Mouse (Mus musculus) embryonic facial prominence, embryonic 14.5 days (tissue): ENCODE results near the gene Tgfbr3. TPM values are rescaled to one million over a fixed set of nuclear protein-coding genes. Genes with fewer than 3 reads are reported as not detected.
A peak's percentile ranks its signal among the peaks of the same experiment; 100 is the strongest.

Experiments used
- ATAC-seq: fragments of 200-750 bp; cut with Nextera tagmentation; 2 replicates; pipeline ENCODE4 v1.8.0; 2017; ENCODE audit warnings: low read depth, moderate number of reproducible peaks, moderate TSS enrichment
- DNase-seq: peaks from one replicate; pipeline ENCODE4 v3.0.0-alpha.2; 2015; ENCODE audit warnings: low spot score
- H3K27ac ChIP-seq: fragments of 300-500 bp; sonication (generic); replicated peaks from 2 replicates; pipeline ENCODE4 v1.5.1; 2014; ENCODE audit warnings: low read depth, mild to moderate bottlenecking, low read length, moderate library complexity
- H3K27me3 ChIP-seq: fragments of 300-500 bp; sonication (generic); replicated peaks from 2 replicates; pipeline ENCODE4 v1.6.1; 2014; ENCODE audit warnings: low read length; ENCODE audit not compliant: control insufficient read depth, insufficient read depth
- H3K36me3 ChIP-seq: fragments of 300-500 bp; sonication (generic); 2 replicates; pipeline ENCODE4 v1.6.1; 2014; ENCODE audit warnings: low read length, mixed read lengths; ENCODE audit not compliant: control insufficient read depth, insufficient read depth
- H3K4me1 ChIP-seq: fragments of 300-500 bp; sonication (generic); 2 replicates; pipeline ENCODE4 v1.6.1; 2014; ENCODE audit warnings: antibody characterized with exemption, low read length; ENCODE audit not compliant: control insufficient read depth, insufficient read depth
- H3K4me2 ChIP-seq: fragments of 300-500 bp; sonication (generic); 2 replicates; pipeline ENCODE4 v1.6.1; 2014; ENCODE audit warnings: low read depth, mild to moderate bottlenecking, low read length, moderate library complexity, mixed read lengths
- H3K4me3 ChIP-seq: fragments of 300-500 bp; sonication (generic); 2 replicates; pipeline ENCODE4 v1.5.1; 2014; ENCODE audit warnings: low read depth, mild to moderate bottlenecking, low read length
- H3K9ac ChIP-seq: fragments of 300-500 bp; sonication (generic); 2 replicates; pipeline ENCODE4 v1.6.1; 2014; ENCODE audit warnings: low read depth, mild to moderate bottlenecking, low read length, moderate library complexity, mixed read lengths
- H3K9me3 ChIP-seq: fragments of 300-500 bp; sonication (generic); 2 replicates; pipeline ENCODE4 v1.6.1; 2016; ENCODE audit warnings: low read length; ENCODE audit not compliant: control insufficient read depth
- WGBS: fragments of 180-500 bp; shearing (Covaris S2); extraction: QIAGEN DNeasy Blood & Tissue Kit; methylation state at CpG from one replicate; pipeline ENCODE4 v1.1.7; 2014; 5-methylcytosine and 5-hydroxymethylcytosine counted together
- polyA plus RNA-seq: library from polyadenylated mRNA; unstranded; fragments of >200 nt; fragmentation: Nextera tagmentation; extraction: Ambion mirVana; gene quantifications from 2 replicates; pipeline ENCODE4 v1.2.1, GENCODE M21; 2014

The Tgfbr3 gene
- polyA plus RNA-seq, 1 experiment from 2014 or later: 36.5 TPM

- ATAC-seq (no peak), DNase-seq (no peak)
- Histone ChIP-seq H3K27me3 (no peaks in the 10 kb centered on the region), H3K9me3 (no peaks in the 10 kb centered on the region), H3K9ac (no peak overlapping the region), H3K27ac (no peak overlapping the region), H3K4me2 (no peak overlapping the region), H3K36me3 (no peaks in the 10 kb centered on the region), H3K4me1 (peaks cover 21% of the 10 kb centered on the region), H3K4me3 (no peak overlapping the region)
- 60% methylated on average over 8 of the region's 8 CpGs for WGBS
Observed at GRCm38 (mm10) chr5:107092137-107092536, 197.3 kb downstream of the Tgfbr3 start.

GRCm38 (mm10) chr5:107089966-107090365 is 199.5 kb downstream of the Tgfbr3 start:
- no peaks in the 10 kb centered on the region for H3K36me3 ChIP-seq
- 54% methylated on average over 5 of the region's 5 CpGs for WGBS
- H3K4me1 ChIP-seq: peaks cover 25% of the 10 kb centered on the region
- H3K4me3 ChIP-seq: no peak overlapping the region
- no peaks in the 10 kb centered on the region for H3K9me3 ChIP-seq
- no peak for DNase-seq
- no peak overlapping the region for H3K9ac ChIP-seq
- H3K4me2 ChIP-seq: no peak overlapping the region
- H3K27ac ChIP-seq: no peak overlapping the region
- no peaks in the 10 kb centered on the region for H3K27me3 ChIP-seq
- ATAC-seq: no peak

- Histone ChIP-seq H3K4me3 (no peak overlapping the region), H3K4me2 (peak overlapping the region; percentile 18; the same call in 1 of the 2 replicates), H3K9me3 (no peaks in the 10 kb centered on the region), H3K9ac (no peak overlapping the region), H3K27me3 (no peaks in the 10 kb centered on the region), H3K27ac (peak overlapping the region; percentile 50), H3K36me3 (no peaks in the 10 kb centered on the region), H3K4me1 (peaks cover 25% of the 10 kb centered on the region)
- WGBS: 18% methylated on average over 12 of the region's 12 CpGs
- ATAC-seq: peak; percentile 92
- peak; percentile 95 for DNase-seq
Observed at GRCm38 (mm10) chr5:107087829-107088808, 201.3 kb downstream of the Tgfbr3 start.

- no peaks in the 10 kb centered on the region for H3K9me3 ChIP-seq
- peaks cover 27% of the 10 kb centered on the region for H3K4me1 ChIP-seq
- peak; percentile 71 for DNase-seq
- H3K36me3 ChIP-seq: no peaks in the 10 kb centered on the region
- no peak for ATAC-seq
- H3K4me2 ChIP-seq: no peak overlapping the region
- WGBS: 23% methylated on average over 2 of the region's 2 CpGs
- H3K27ac ChIP-seq: peak overlapping the region; percentile 50; the same call in 1 of the 2 replicates
- H3K4me3 ChIP-seq: no peak overlapping the region
- H3K9ac ChIP-seq: no peak overlapping the region
- H3K27me3 ChIP-seq: no peaks in the 10 kb centered on the region
Observed at GRCm38 (mm10) chr5:107087291-107087690, 202.1 kb downstream of the Tgfbr3 start.

DNA sequence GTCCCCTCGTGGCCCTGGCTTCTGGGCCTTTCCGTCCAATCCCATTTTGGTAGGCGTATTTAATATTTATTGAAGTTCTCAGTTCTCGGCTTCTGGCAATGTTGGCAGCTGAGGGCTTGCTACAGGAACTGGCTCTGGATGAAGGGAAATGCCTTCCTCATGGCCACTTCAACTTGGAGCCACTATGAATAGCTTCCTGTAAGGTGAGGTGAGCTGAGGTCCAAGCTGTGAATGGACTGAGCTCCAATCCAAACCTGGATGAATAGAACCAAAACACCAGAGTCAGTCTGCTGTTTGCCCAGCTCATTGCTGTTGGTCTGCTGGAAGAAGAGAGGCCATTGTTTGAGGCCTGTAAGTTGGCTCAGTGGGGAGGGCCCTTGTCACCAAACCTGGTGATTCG is 203.3 kb downstream of the Tgfbr3 start:
- Histone ChIP-seq H3K4me2 (no peak overlapping the region), H3K36me3 (no peaks in the 10 kb centered on the region), H3K9ac (no peak overlapping the region), H3K27me3 (no peaks in the 10 kb centered on the region), H3K9me3 (no peaks in the 10 kb centered on the region), H3K4me1 (peaks cover 32% of the 10 kb centered on the region), H3K27ac (no peak overlapping the region), H3K4me3 (no peak overlapping the region)
- ATAC-seq (no peak), DNase-seq (no peak)
- 73% methylated on average over 5 of the region's 5 CpGs for WGBS

DNA sequence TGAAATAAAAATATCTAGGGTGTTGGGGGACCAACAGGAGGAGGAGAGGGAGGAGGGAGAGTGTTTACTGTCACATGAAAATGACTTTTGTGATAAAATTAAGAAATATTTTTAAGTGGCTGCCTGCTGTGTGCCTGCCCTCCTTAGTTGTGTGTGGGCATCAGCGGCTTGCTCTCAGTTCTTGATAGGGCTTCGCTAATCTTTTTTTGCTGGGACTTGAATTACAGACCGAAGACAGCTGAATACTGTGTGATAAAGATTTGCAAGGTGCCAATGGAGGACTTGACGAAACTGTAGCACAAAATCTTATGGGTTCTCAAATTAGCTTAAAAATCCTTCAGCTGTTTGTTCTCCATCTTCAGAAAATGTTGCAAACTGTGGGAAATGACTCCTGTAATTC is 205.0 kb downstream of the Tgfbr3 start:
- H3K4me2 ChIP-seq: no peak overlapping the region
- no peak overlapping the region for H3K9ac ChIP-seq
- H3K4me1 ChIP-seq: peaks cover 40% of the 10 kb centered on the region
- ATAC-seq (no peak), DNase-seq (no peak)
- H3K4me3 ChIP-seq: no peak overlapping the region
- no peak overlapping the region for H3K27ac ChIP-seq
- 77% methylated on average over 4 of the region's 4 CpGs for WGBS
- no peaks in the 10 kb centered on the region for H3K36me3 ChIP-seq
- no peaks in the 10 kb centered on the region for H3K27me3 ChIP-seq
- no peaks in the 10 kb centered on the region for H3K9me3 ChIP-seq

DNA sequence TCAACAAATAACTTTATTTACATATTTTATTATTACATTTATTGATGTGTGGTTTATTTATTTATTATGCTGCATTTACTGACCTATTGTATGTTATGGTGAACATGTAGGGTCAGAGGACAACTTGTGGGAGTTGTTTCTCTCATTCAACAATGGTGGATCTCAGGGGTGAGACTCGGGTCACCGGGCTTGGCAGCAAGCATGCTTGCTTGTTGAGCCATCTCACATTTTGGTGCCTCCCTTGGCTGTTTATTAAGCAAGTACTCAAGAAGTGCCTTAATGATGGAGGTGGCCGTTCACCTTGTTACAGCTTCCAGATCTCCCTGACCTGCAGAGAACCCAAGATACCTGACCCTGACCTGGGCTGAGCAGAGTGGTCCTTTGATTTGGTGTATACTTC is 207.4 kb downstream of the Tgfbr3 start:
- no peak for DNase-seq
- Histone ChIP-seq H3K4me2 (no peak overlapping the region), H3K27ac (no peak overlapping the region), H3K4me1 (peaks cover 27% of the 10 kb centered on the region), H3K36me3 (no peaks in the 10 kb centered on the region), H3K4me3 (no peak overlapping the region), H3K9me3 (no peaks in the 10 kb centered on the region), H3K9ac (no peak overlapping the region), H3K27me3 (no peaks in the 10 kb centered on the region)
- no peak for ATAC-seq
- WGBS: 79% methylated on average over 3 of the region's 3 CpGs

- H3K4me1 ChIP-seq: peaks cover 24% of the 10 kb centered on the region
- H3K36me3 ChIP-seq: no peaks in the 10 kb centered on the region
- H3K9ac ChIP-seq: no peak overlapping the region
- no peak overlapping the region for H3K4me2 ChIP-seq
- DNase-seq (no peak), ATAC-seq (no peak)
- no peak overlapping the region for H3K27ac ChIP-seq
- H3K27me3 ChIP-seq: no peaks in the 10 kb centered on the region
- 54% methylated on average over 12 of the region's 12 CpGs for WGBS
- no peaks in the 10 kb centered on the region for H3K9me3 ChIP-seq
- H3K4me3 ChIP-seq: no peak overlapping the region
Observed at GRCm38 (mm10) chr5:107080986-107081624, 208.3 kb downstream of the Tgfbr3 start.
